Mouse (Mus musculus) right cerebral cortex, postnatal 4 days (tissue): ENCODE measurements around the gene Ttc28.

Experiments used
- DNase-seq: peaks from one replicate; pipeline ENCODE4 v3.0.0-alpha.2; 2022

Gene Ttc28

GRCm38 (mm10) chr5:111179651-111180050 is 300.0 kb downstream of the Ttc28 start:
- no peak for DNase-seq

GRCm38 (mm10) chr5:111180091-111181053 is 300.8 kb downstream of the Ttc28 start:
- DNase-seq = no peak

- DNase-seq = no peak
Observed at GRCm38 (mm10) chr5:111181204-111181912, 301.8 kb downstream of the Ttc28 start.

GRCm38 (mm10) chr5:111186600-111186999 is 307.0 kb downstream of the Ttc28 start:
- DNase-seq = no peak

GRCm38 (mm10) chr5:111191972-111192371 is 312.4 kb downstream of the Ttc28 start:
- DNase-seq = no peak

GRCm38 (mm10) chr5:111194829-111195228 is 315.2 kb downstream of the Ttc28 start:
- DNase-seq = no peak

- DNase-seq = no peak
Observed at GRCm38 (mm10) chr5:111195488-111196485, 316.2 kb downstream of the Ttc28 start.

- no peak for DNase-seq
Observed at GRCm38 (mm10) chr5:111197727-111198126, 318.1 kb downstream of the Ttc28 start.

GRCm38 (mm10) chr5:111200167-111200840 is 320.7 kb downstream of the Ttc28 start:
- DNase-seq = no peak

GRCm38 (mm10) chr5:111200915-111201610 is 321.5 kb downstream of the Ttc28 start:
- DNase-seq = peak; percentile 56

- no peak for DNase-seq
Observed at GRCm38 (mm10) chr5:111204221-111204620, 324.6 kb downstream of the Ttc28 start.

GRCm38 (mm10) chr5:111204976-111205586 is 325.5 kb downstream of the Ttc28 start:
- DNase-seq = no peak

- no peak for DNase-seq
Observed at GRCm38 (mm10) chr5:111205817-111206216, 326.2 kb downstream of the Ttc28 start.

- DNase-seq = peak; percentile 68
Observed at GRCm38 (mm10) chr5:111207924-111208659, 328.5 kb downstream of the Ttc28 start.

GRCm38 (mm10) chr5:111208660-111208969 is 329.0 kb downstream of the Ttc28 start:
- DNase-seq = peak; percentile 59

- no peak for DNase-seq
Observed at GRCm38 (mm10) chr5:111213935-111214450, 334.4 kb downstream of the Ttc28 start.

GRCm38 (mm10) chr5:111214890-111215289 is 335.3 kb downstream of the Ttc28 start:
- no peak for DNase-seq

- DNase-seq = no peak
Observed at GRCm38 (mm10) chr5:111215722-111216121, 336.1 kb downstream of the Ttc28 start.

GRCm38 (mm10) chr5:111216166-111216565 is 336.6 kb downstream of the Ttc28 start:
- no peak for DNase-seq
